Mouse (Mus musculus): ENCODE measurements around the gene Sbds.
A peak's percentile ranks its signal among the peaks of the same experiment; 100 is the strongest.

The Sbds gene

GRCm38 (mm10) chr5:130256678-130257271, 1.4 kb upstream of the Sbds start:
- DNase-seq (ENCODE audit: low read depth, low spot score): peak; percentile 98

- peak; percentile 28 for DNase-seq (ENCODE audit: low read depth, low spot score)
Measured at GRCm38 (mm10) chr5:130255799-130256525, 632 bp upstream of the Sbds start.

- DNase-seq (ENCODE audit: low read depth, low spot score): peak; percentile 82
Measured at GRCm38 (mm10) chr5:130254164-130255016, 940 bp downstream of the Sbds start.

- DNase-seq (ENCODE audit: low read depth, low spot score): no peak
Measured at GRCm38 (mm10) chr5:130247823-130248222, 7.5 kb downstream of the Sbds start.

GRCm38 (mm10) chr5:130241426-130241825, 13.9 kb downstream of the Sbds start:
- DNase-seq (ENCODE audit: low read depth, low spot score): no peak

- DNase-seq (ENCODE audit: low read depth, low spot score): no peak
Measured at GRCm38 (mm10) chr5:130239856-130240255, 15.5 kb downstream of the Sbds start.

GRCm38 (mm10) chr5:130239236-130239635, 16.1 kb downstream of the Sbds start:
- no peak for DNase-seq (ENCODE audit: low read depth, low spot score)

- DNase-seq (ENCODE audit: low read depth, low spot score): no peak
Measured at GRCm38 (mm10) chr5:130236302-130236701, 19.0 kb downstream of the Sbds start.

GRCm38 (mm10) chr5:130228120-130228519, 27.2 kb downstream of the Sbds start:
- no peak for DNase-seq (ENCODE audit: low read depth, low spot score)

- DNase-seq (ENCODE audit: low read depth, low spot score): peak; percentile 61
Measured at GRCm38 (mm10) chr5:130226790-130227189, 28.5 kb downstream of the Sbds start.

GRCm38 (mm10) chr5:130222146-130223004, 33.0 kb downstream of the Sbds start:
- DNase-seq (ENCODE audit: low read depth, low spot score): peak; percentile 95

- no peak for DNase-seq (ENCODE audit: low read depth, low spot score)
Measured at GRCm38 (mm10) chr5:130221760-130222145, 33.6 kb downstream of the Sbds start.

GRCm38 (mm10) chr5:130221316-130221715, 34.0 kb downstream of the Sbds start:
- no peak for DNase-seq (ENCODE audit: low read depth, low spot score)

- peak; percentile 76 for DNase-seq (ENCODE audit: low read depth, low spot score)
Measured at GRCm38 (mm10) chr5:130218336-130218735, 37.0 kb downstream of the Sbds start.

GRCm38 (mm10) chr5:130217406-130217805, 37.9 kb downstream of the Sbds start:
- DNase-seq (ENCODE audit: low read depth, low spot score): no peak

- DNase-seq (ENCODE audit: low read depth, low spot score): no peak
Measured at GRCm38 (mm10) chr5:130216781-130217180, 38.5 kb downstream of the Sbds start, which contains the start of gene Tmem248. Tmem248 (plus strand) TSS chr5:130217081.

- no peak for DNase-seq (ENCODE audit: low read depth, low spot score)
Measured at GRCm38 (mm10) chr5:130212956-130213355, 42.4 kb downstream of the Sbds start.

- no peak for DNase-seq (ENCODE audit: low read depth, low spot score)
Measured at GRCm38 (mm10) chr5:130207299-130207698, 48.0 kb downstream of the Sbds start.

GRCm38 (mm10) chr5:130205441-130206023, 49.8 kb downstream of the Sbds start:
- no peak for DNase-seq (ENCODE audit: low read depth, low spot score)

GRCm38 (mm10) chr5:130204560-130204959, 50.8 kb downstream of the Sbds start:
- no peak for DNase-seq (ENCODE audit: low read depth, low spot score)

- DNase-seq (ENCODE audit: low read depth, low spot score): no peak
Measured at GRCm38 (mm10) chr5:130203948-130204347, 51.4 kb downstream of the Sbds start.
